ENCODE assay signal across 12 mouse cellular contexts in the genomic region with DNA sequence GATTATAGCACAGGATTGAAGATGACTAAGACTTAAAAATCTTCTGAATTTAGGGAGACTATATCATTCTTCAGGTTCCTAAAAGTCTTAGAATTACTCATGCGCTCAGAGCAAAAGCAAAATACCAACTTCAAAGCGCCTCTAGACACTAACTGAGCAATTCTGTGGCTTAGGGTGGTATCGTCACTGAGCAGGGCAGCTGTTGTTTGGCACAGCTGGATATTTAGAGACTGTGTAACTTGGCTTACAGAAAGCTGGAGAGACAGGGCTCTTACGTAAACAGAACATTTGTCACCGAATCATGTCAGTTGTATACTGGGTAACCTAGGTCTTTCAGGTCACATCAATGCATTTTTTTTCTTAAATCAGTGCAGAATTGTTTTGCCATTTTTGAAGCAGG. TPM values are rescaled to one million over a fixed set of nuclear protein-coding genes. Genes with fewer than 3 reads are reported as not detected.
A peak's percentile ranks its signal among the peaks of the same experiment; 100 is the strongest.
DNase-seq lines count a peak whose midpoint lies in the region; ATAC-seq and TF ChIP-seq lines count a peak whose summit lies in the region.
"Had no signal": no experiment of that assay in that cellular context is flagged by ENCODE, and none has a peak within 500 bp of the region (broad histone marks: within the 10 kb centered on the region; RNA-seq: fewer than 3 reads in every experiment).

No protein-coding gene starts in this region.

- DNase-seq in hindbrain, embryonic 11.5 days (ENCODE audit: low spot score), result no peak
- peak; percentile 11 for DNase-seq in thymus, adult 2 months
- no peak for DNase-seq in thymus, postnatal 4 days
- DNase-seq in midbrain, postnatal 0 days (ENCODE audit: low spot score), result no peak
- DNase-seq in heart, adult 8-10 months (ENCODE audit: low spot score), result no peak
- DNase-seq in gastrocnemius, adult 8-10 months (ENCODE audit: low spot score in 2 of 2), result no peak
- no peak for DNase-seq in right cerebral cortex, postnatal 4 days

- no peak overlapping the region for H3K9ac ChIP-seq in hindbrain, embryonic 13.5 days
- H3K9ac ChIP-seq in hindbrain, embryonic 11.5 days (ENCODE audit: low read depth, low read length), result no peak overlapping the region
- no peak overlapping the region for H3K9ac ChIP-seq in midbrain, postnatal 0 days (replicated peaks; ENCODE audit: low read length, poor library complexity, severe bottlenecking)
- H3K9ac ChIP-seq: liver, embryonic 15.5 days had no signal

- no peak overlapping the region for H3K4me3 ChIP-seq in hindbrain, embryonic 13.5 days
- H3K4me3 ChIP-seq in hindbrain, embryonic 11.5 days (ENCODE audit: low read depth, low read length), result no peak overlapping the region
- no peak overlapping the region for H3K4me3 ChIP-seq in thymus, adult 2 months (ENCODE audit: control insufficient read depth, insufficient read depth, low read length)
- H3K4me3 ChIP-seq in midbrain, postnatal 0 days (ENCODE audit: low read depth, low read length), result no peak overlapping the region

- H3K9me3 ChIP-seq in hindbrain, embryonic 13.5 days, result no peaks in the 10 kb centered on the region
- H3K9me3 ChIP-seq in hindbrain, embryonic 11.5 days (ENCODE audit: control insufficient read depth, low read length), result no peaks in the 10 kb centered on the region
- no peaks in the 10 kb centered on the region for H3K9me3 ChIP-seq in midbrain, postnatal 0 days (ENCODE audit: low read length)
- H3K9me3 ChIP-seq: liver, embryonic 15.5 days had no signal

- H3K36me3 ChIP-seq in hindbrain, embryonic 13.5 days, result no peaks in the 10 kb centered on the region
- no peaks in the 10 kb centered on the region for H3K36me3 ChIP-seq in hindbrain, embryonic 11.5 days (ENCODE audit: control insufficient read depth, insufficient read depth, low read length)
- H3K36me3 ChIP-seq in thymus, adult 2 months (ENCODE audit: control insufficient read depth, insufficient read depth, low read length), result no peaks in the 10 kb centered on the region
- H3K36me3 ChIP-seq in midbrain, postnatal 0 days (ENCODE audit: insufficient read depth, low read length), result no peaks in the 10 kb centered on the region
- H3K36me3 ChIP-seq: liver, embryonic 15.5 days had no signal

- H3K27me3 ChIP-seq in hindbrain, embryonic 13.5 days, result no peaks in the 10 kb centered on the region
- no peaks in the 10 kb centered on the region for H3K27me3 ChIP-seq in hindbrain, embryonic 11.5 days (ENCODE audit: control insufficient read depth, insufficient read depth, low read length)
- H3K27me3 ChIP-seq in thymus, adult 2 months (ENCODE audit: control insufficient read depth, insufficient read depth, low read length), result no peaks in the 10 kb centered on the region
- no peaks in the 10 kb centered on the region for H3K27me3 ChIP-seq in midbrain, postnatal 0 days (ENCODE audit: insufficient read depth, low read length)
- H3K27me3 ChIP-seq: liver, embryonic 15.5 days had no signal

- H3K4me1 ChIP-seq in hindbrain, embryonic 13.5 days (replicated peaks), result peaks cover 14% of the 10 kb centered on the region
- peaks cover 4% of the 10 kb centered on the region; the same call in 1 of the 2 replicates for H3K4me1 ChIP-seq in hindbrain, embryonic 11.5 days (replicated peaks; ENCODE audit: control insufficient read depth, insufficient read depth, low read length)
- H3K4me1 ChIP-seq in thymus, adult 2 months (replicated peaks; ENCODE audit: control insufficient read depth, insufficient read depth, low read length), result peaks cover 14% of the 10 kb centered on the region
- H3K4me1 ChIP-seq in midbrain, postnatal 0 days (ENCODE audit: insufficient read depth, low read length), result no peaks in the 10 kb centered on the region

- no peak for TF ChIP-seq POLR2A in thymus, adult 2 months (IDR thresholded peaks at IDR 0.05; ENCODE audit: control insufficient read depth, extremely low read depth, insufficient read depth, low read length, poor library complexity)

- WGBS in hindbrain, embryonic 13.5 days, result 32% methylated on average over 5 of the region's 5 CpGs
- 42% methylated on average over 5 of the region's 5 CpGs for WGBS in hindbrain, embryonic 11.5 days
- 13% methylated on average over 5 of the region's 5 CpGs for WGBS in thymus, adult 2 months
- 44% methylated on average over 5 of the region's 5 CpGs for WGBS in midbrain, postnatal 0 days

- H3K4me2 ChIP-seq in hindbrain, embryonic 13.5 days, result peak overlapping the region; percentile 74
- H3K4me2 ChIP-seq in hindbrain, embryonic 11.5 days (replicated peaks; ENCODE audit: low read depth, low read length), result no peak overlapping the region
- 0 out of 2 replicates have a peak overlapping the region, but pooled peaks have one; percentile 66 for H3K4me2 ChIP-seq in midbrain, postnatal 0 days (ENCODE audit: low read depth, low read length, poor library complexity, severe bottlenecking)

- ATAC-seq in hindbrain, embryonic 13.5 days (ENCODE audit: low FRiP score), result no peak
- no peak for ATAC-seq in hindbrain, embryonic 11.5 days (ENCODE audit: low FRiP score)
- no peak for ATAC-seq in midbrain, postnatal 0 days (ENCODE audit: low FRiP score)

- H3K27ac ChIP-seq in hindbrain, embryonic 13.5 days, result no peak overlapping the region
- no peak overlapping the region for H3K27ac ChIP-seq in hindbrain, embryonic 11.5 days (ENCODE audit: low read depth, low read length)
- peak overlapping the region; percentile 60; the same call in 1 of the 2 replicates for H3K27ac ChIP-seq in thymus, adult 2 months (ENCODE audit: control insufficient read depth, insufficient read depth, low read length)
- H3K27ac ChIP-seq in midbrain, postnatal 0 days (ENCODE audit: low read depth, low read length), result no peak overlapping the region
- H3K27ac ChIP-seq: liver, embryonic 15.5 days had no signal

- no peak for TF ChIP-seq CTCF in thymus, adult 2 months (IDR thresholded peaks at IDR 0.05; ENCODE audit: borderline replicate concordance, control insufficient read depth, extremely low read depth, insufficient read depth, low read length, poor library complexity)
- no peak for TF ChIP-seq CTCF in midbrain, postnatal 0 days (IDR thresholded peaks at IDR 0.05)

RNA-seq across cellular contexts. Expression of gene BC035947, which starts 26.4 kb away (rescaled TPM):
- polyA plus RNA-seq in hindbrain, embryonic 13.5 days (2015; fragmentation: Nextera tagmentation; extraction: Ambion mirVana), result 0.82 and 0.87 TPM in 2 replicates
- polyA plus RNA-seq in hindbrain, embryonic 11.5 days (2014; fragmentation: Nextera tagmentation; extraction: Ambion mirVana), result 0.20 and 0.25 TPM in 2 replicates
- polyA plus RNA-seq in thymus, adult 2 months (2012; rRNA removed), result not detected in 2 replicates
- 1.3 and 3.0 TPM in 2 replicates for total RNA-seq in midbrain, postnatal 0 days (2014; rRNA removed)
- 1.2 and 1.4 TPM in 2 replicates for polyA plus RNA-seq in midbrain, postnatal 0 days (2015; fragmentation: Nextera tagmentation; extraction: Ambion mirVana)
- not detected for total RNA-seq in heart, adult 8-10 months (2022)
- under 1 TPM in 1 of 4 experiments, not detected in 3; 0.09 TPM for total RNA-seq in gastrocnemius, adult 8-10 months (2022)
- polyA plus RNA-seq: heart, embryonic 14.5 days had no signal

RNA-seq across cellular contexts. Expression of gene Mogat1, which starts 27.6 kb away (rescaled TPM):
- polyA plus RNA-seq in hindbrain, embryonic 13.5 days (2015; fragmentation: Nextera tagmentation; extraction: Ambion mirVana), result 0.79 TPM in 1 of 2 replicates, not detected in the other
- 0.45 and 0.59 TPM in 2 replicates for polyA plus RNA-seq in hindbrain, embryonic 11.5 days (2014; fragmentation: Nextera tagmentation; extraction: Ambion mirVana)
- polyA plus RNA-seq in thymus, adult 2 months (2012; rRNA removed), result 0.66 and 3.2 TPM in 2 replicates
- 0.22 TPM in 1 of 2 replicates, not detected in the other for total RNA-seq in midbrain, postnatal 0 days (2014; rRNA removed)
- 0.50 and 1.3 TPM in 2 replicates for polyA plus RNA-seq in midbrain, postnatal 0 days (2015; fragmentation: Nextera tagmentation; extraction: Ambion mirVana)
- total RNA-seq in heart, adult 8-10 months (2022), result not detected
- total RNA-seq in gastrocnemius, adult 8-10 months (2022), result under 1 TPM in 1 of 4 experiments, not detected in 3; 0.67 TPM
- total RNA-seq: layer of hippocampus, postnatal 36 days had no signal
- polyA plus RNA-seq: heart, embryonic 14.5 days; liver, embryonic 15.5 days; neural tube, embryonic 11.5 days had no signal

RNA-seq across cellular contexts. Expression of gene Farsb, which starts 49.7 kb away (rescaled TPM):
- 143 and 144 TPM in 2 replicates for polyA plus RNA-seq in hindbrain, embryonic 13.5 days (2015; fragmentation: Nextera tagmentation; extraction: Ambion mirVana)
- polyA plus RNA-seq in hindbrain, embryonic 11.5 days (2014; fragmentation: Nextera tagmentation; extraction: Ambion mirVana), result 146 and 152 TPM in 2 replicates
- polyA plus RNA-seq in thymus, adult 2 months (2012; rRNA removed), result 18.0 and 21.9 TPM in 2 replicates
- 85.9 and 90.0 TPM in 2 replicates for total RNA-seq in midbrain, postnatal 0 days (2014; rRNA removed)
- 134 and 138 TPM in 2 replicates for polyA plus RNA-seq in midbrain, postnatal 0 days (2015; fragmentation: Nextera tagmentation; extraction: Ambion mirVana)
- total RNA-seq in heart, adult 8-10 months (2022), result 10 to 100 TPM; 43.2 to 52.2 (median 49.6) TPM
- total RNA-seq in gastrocnemius, adult 8-10 months (2022), result 10 to 100 TPM; 57.1 to 63.6 (median 58.9) TPM
